Mouse (Mus musculus): ENCODE measurements around the gene Man2a2. TPM values are rescaled to one million over a fixed set of nuclear protein-coding genes. Genes with fewer than 3 reads are reported as not detected.
"Not testable (repeated sequence)": the region's sequence is repeated elsewhere in the genome, so short reads cannot be mapped to it uniquely, and the experiment has no call there.

Man2a2 gene
- polyA plus RNA-seq, 1 experiment from 2014 or later: 16.6 TPM

GRCm38 (mm10) chr7:80330278-80330677 is 40.9 kb downstream of the Man2a2 start:
- no peaks in the 10 kb centered on the region for H3K27me3 ChIP-seq (ENCODE audit: insufficient read depth, low read length)
- H3K4me3 ChIP-seq (ENCODE audit: low read length): no peak overlapping the region
- H3K27ac ChIP-seq (ENCODE audit: low read length): no peak overlapping the region
- 90% methylated on average over 8 of the region's 8 CpGs for WGBS
- no peak overlapping the region for H3K4me2 ChIP-seq (replicated peaks; ENCODE audit: low read depth, low read length)
- no peak for ATAC-seq (ENCODE audit: low FRiP score, low TSS enrichment)
- H3K36me3 ChIP-seq (ENCODE audit: insufficient read depth, low read length): peaks cover 91% of the 10 kb centered on the region
- H3K4me1 ChIP-seq (ENCODE audit: insufficient read depth, low read length): peaks cover under 1% of the 10 kb centered on the region
- H3K9me3 ChIP-seq (ENCODE audit: low read length): 0 out of 2 replicates have a peak, but pooled peaks cover 5% of the 10 kb centered on the region
- H3K9ac ChIP-seq (replicated peaks; ENCODE audit: low read length): no peak overlapping the region

GRCm38 (mm10) chr7:80326076-80326475 is 45.1 kb downstream of the Man2a2 start:
- H3K36me3 ChIP-seq (ENCODE audit: insufficient read depth, low read length): peaks cover 54% of the 10 kb centered on the region
- no peak overlapping the region for H3K9ac ChIP-seq (replicated peaks; ENCODE audit: low read length)
- no peaks in the 10 kb centered on the region for H3K9me3 ChIP-seq (ENCODE audit: low read length)
- no peak overlapping the region for H3K27ac ChIP-seq (ENCODE audit: low read length)
- peaks cover 14% of the 10 kb centered on the region for H3K4me1 ChIP-seq (ENCODE audit: insufficient read depth, low read length)
- 94% methylated on average over 19 of the region's 19 CpGs for WGBS
- H3K27me3 ChIP-seq (ENCODE audit: insufficient read depth, low read length): no peaks in the 10 kb centered on the region
- ATAC-seq (ENCODE audit: low FRiP score, low TSS enrichment): no peak
- H3K4me2 ChIP-seq (replicated peaks; ENCODE audit: low read depth, low read length): no peak overlapping the region
- H3K4me3 ChIP-seq (ENCODE audit: low read length): no peak overlapping the region

- no peak for ATAC-seq (ENCODE audit: low FRiP score, low TSS enrichment)
- Histone ChIP-seq H3K4me1 (ENCODE audit: insufficient read depth, low read length) (peaks cover 14% of the 10 kb centered on the region), H3K27me3 (ENCODE audit: insufficient read depth, low read length) (no peaks in the 10 kb centered on the region), H3K36me3 (ENCODE audit: insufficient read depth, low read length) (peaks cover 52% of the 10 kb centered on the region), H3K27ac (ENCODE audit: low read length) (peak overlapping the region; percentile 69; the same call in 1 of the 2 replicates), H3K9ac (replicated peaks; ENCODE audit: low read length) (no peak overlapping the region), H3K4me2 (replicated peaks; ENCODE audit: low read depth, low read length) (no peak overlapping the region), H3K9me3 (ENCODE audit: low read length) (no peaks in the 10 kb centered on the region), H3K4me3 (ENCODE audit: low read length) (no peak overlapping the region)
- WGBS: 94% methylated on average over 16 of the region's 16 CpGs
These were observed 45.8 kb downstream of the Man2a2 start for GRCm38 (mm10) chr7:80325292-80325868.

- Histone ChIP-seq H3K36me3 (ENCODE audit: insufficient read depth, low read length) (peaks cover 47% of the 10 kb centered on the region), H3K4me1 (ENCODE audit: insufficient read depth, low read length) (peaks cover 14% of the 10 kb centered on the region), H3K27ac (ENCODE audit: low read length) (peak overlapping the region; percentile 94; the same call in 1 of the 2 replicates), H3K4me2 (replicated peaks; ENCODE audit: low read depth, low read length) (peak overlapping the region; percentile 88)
- 38% methylated on average over 4 of the region's 5 CpGs for WGBS
- H3K9me3 ChIP-seq (ENCODE audit: low read length); H3K9ac ChIP-seq (replicated peaks; ENCODE audit: low read length); ATAC-seq (ENCODE audit: low FRiP score, low TSS enrichment); H3K4me3 ChIP-seq (ENCODE audit: low read length); H3K27me3 ChIP-seq (ENCODE audit: insufficient read depth, low read length): not testable (repeated sequence)
These were observed 46.4 kb downstream of the Man2a2 start for GRCm38 (mm10) chr7:80324816-80325119.

GRCm38 (mm10) chr7:80324043-80324815 is 46.9 kb downstream of the Man2a2 start, which contains the start of gene Rccd1:
Gene Rccd1 (minus strand): TSS chr7:80324454.
- Histone ChIP-seq H3K4me2 (replicated peaks; ENCODE audit: low read depth, low read length) (peak within 1 kb of the TSS; percentile 88), H3K27me3 (ENCODE audit: insufficient read depth, low read length) (no peaks in the 10 kb centered on the region), H3K36me3 (ENCODE audit: insufficient read depth, low read length) (peaks cover 44% of the 10 kb centered on the region), H3K4me3 (ENCODE audit: low read length) (peak within 1 kb of the TSS; percentile 80), H3K4me1 (ENCODE audit: insufficient read depth, low read length) (peaks cover 14% of the 10 kb centered on the region), H3K27ac (ENCODE audit: low read length) (peak within 1 kb of the TSS; percentile 94), H3K9ac (replicated peaks; ENCODE audit: low read length) (peak within 1 kb of the TSS; percentile 83), H3K9me3 (ENCODE audit: low read length) (no peaks in the 10 kb centered on the region)
- ATAC-seq (ENCODE audit: low FRiP score, low TSS enrichment): peak; percentile 99
- WGBS: 1% methylated on average over 38 of the region's 38 CpGs

- no peaks in the 10 kb centered on the region for H3K27me3 ChIP-seq (ENCODE audit: insufficient read depth, low read length)
- H3K27ac ChIP-seq (ENCODE audit: low read length): peak overlapping the region; percentile 94
- H3K9me3 ChIP-seq (ENCODE audit: low read length): no peaks in the 10 kb centered on the region
- WGBS: 12% methylated on average over 8 of the region's 8 CpGs
- H3K36me3 ChIP-seq (ENCODE audit: insufficient read depth, low read length): peaks cover 41% of the 10 kb centered on the region
- ATAC-seq (ENCODE audit: low FRiP score, low TSS enrichment): no peak
- peak overlapping the region; percentile 88 for H3K4me2 ChIP-seq (replicated peaks; ENCODE audit: low read depth, low read length)
- peak overlapping the region; percentile 80 for H3K4me3 ChIP-seq (ENCODE audit: low read length)
- peaks cover 14% of the 10 kb centered on the region for H3K4me1 ChIP-seq (ENCODE audit: insufficient read depth, low read length)
- H3K9ac ChIP-seq (replicated peaks; ENCODE audit: low read length): peak overlapping the region; percentile 83
These were observed 47.8 kb downstream of the Man2a2 start for GRCm38 (mm10) chr7:80323336-80323735.

GRCm38 (mm10) chr7:80319846-80320496 is 51.2 kb downstream of the Man2a2 start:
- no peak for ATAC-seq (ENCODE audit: low FRiP score, low TSS enrichment)
- peaks cover 11% of the 10 kb centered on the region for H3K4me1 ChIP-seq (ENCODE audit: insufficient read depth, low read length)
- no peak overlapping the region for H3K4me3 ChIP-seq (ENCODE audit: low read length)
- no peak overlapping the region for H3K27ac ChIP-seq (ENCODE audit: low read length)
- no peaks in the 10 kb centered on the region for H3K27me3 ChIP-seq (ENCODE audit: insufficient read depth, low read length)
- no peaks in the 10 kb centered on the region for H3K9me3 ChIP-seq (ENCODE audit: low read length)
- peaks cover 34% of the 10 kb centered on the region for H3K36me3 ChIP-seq (ENCODE audit: insufficient read depth, low read length)
- WGBS: 84% methylated on average over 19 of the region's 19 CpGs
- no peak overlapping the region for H3K9ac ChIP-seq (replicated peaks; ENCODE audit: low read length)
- no peak overlapping the region for H3K4me2 ChIP-seq (replicated peaks; ENCODE audit: low read depth, low read length)

- Histone ChIP-seq H3K4me2 (replicated peaks; ENCODE audit: low read depth, low read length) (no peak overlapping the region), H3K4me1 (ENCODE audit: insufficient read depth, low read length) (peaks cover 10% of the 10 kb centered on the region), H3K36me3 (ENCODE audit: insufficient read depth, low read length) (peaks cover 46% of the 10 kb centered on the region), H3K4me3 (ENCODE audit: low read length) (no peak overlapping the region), H3K9me3 (ENCODE audit: low read length) (no peaks in the 10 kb centered on the region), H3K27ac (ENCODE audit: low read length) (no peak overlapping the region), H3K27me3 (ENCODE audit: insufficient read depth, low read length) (no peaks in the 10 kb centered on the region), H3K9ac (replicated peaks; ENCODE audit: low read length) (no peak overlapping the region)
- no peak for ATAC-seq (ENCODE audit: low FRiP score, low TSS enrichment)
- WGBS: 94% methylated on average over 4 of the region's 4 CpGs
These were observed 52.5 kb downstream of the Man2a2 start for GRCm38 (mm10) chr7:80318670-80319069.

GRCm38 (mm10) chr7:80317439-80318115 is 53.6 kb downstream of the Man2a2 start:
- 68% methylated on average over 1 of the region's 1 CpGs for WGBS
- ATAC-seq (ENCODE audit: low FRiP score, low TSS enrichment): no peak
- H3K9ac ChIP-seq (replicated peaks; ENCODE audit: low read length): no peak overlapping the region
- H3K27ac ChIP-seq (ENCODE audit: low read length): no peak overlapping the region
- 0 out of 2 replicates have a peak, but pooled peaks cover 3% of the 10 kb centered on the region for H3K4me1 ChIP-seq (ENCODE audit: insufficient read depth, low read length)
- H3K27me3 ChIP-seq (ENCODE audit: insufficient read depth, low read length): no peaks in the 10 kb centered on the region
- no peak overlapping the region for H3K4me2 ChIP-seq (replicated peaks; ENCODE audit: low read depth, low read length)
- H3K36me3 ChIP-seq (ENCODE audit: insufficient read depth, low read length): peaks cover 57% of the 10 kb centered on the region
- H3K4me3 ChIP-seq (ENCODE audit: low read length): no peak overlapping the region
- no peaks in the 10 kb centered on the region for H3K9me3 ChIP-seq (ENCODE audit: low read length)

All from kidney, embryonic 16.5 days (tissue).